Mouse (Mus musculus) cerebral cortex, adult 2 months (tissue): ENCODE results near the gene Limk2.

Experiments
- WGBS: fragments of 180-500 bp; shearing (Covaris S2); methylation state at CpG from one replicate; pipeline ENCODE4 v1.1.7; 2018; 5-methylcytosine and 5-hydroxymethylcytosine counted together

Limk2 gene

DNA sequence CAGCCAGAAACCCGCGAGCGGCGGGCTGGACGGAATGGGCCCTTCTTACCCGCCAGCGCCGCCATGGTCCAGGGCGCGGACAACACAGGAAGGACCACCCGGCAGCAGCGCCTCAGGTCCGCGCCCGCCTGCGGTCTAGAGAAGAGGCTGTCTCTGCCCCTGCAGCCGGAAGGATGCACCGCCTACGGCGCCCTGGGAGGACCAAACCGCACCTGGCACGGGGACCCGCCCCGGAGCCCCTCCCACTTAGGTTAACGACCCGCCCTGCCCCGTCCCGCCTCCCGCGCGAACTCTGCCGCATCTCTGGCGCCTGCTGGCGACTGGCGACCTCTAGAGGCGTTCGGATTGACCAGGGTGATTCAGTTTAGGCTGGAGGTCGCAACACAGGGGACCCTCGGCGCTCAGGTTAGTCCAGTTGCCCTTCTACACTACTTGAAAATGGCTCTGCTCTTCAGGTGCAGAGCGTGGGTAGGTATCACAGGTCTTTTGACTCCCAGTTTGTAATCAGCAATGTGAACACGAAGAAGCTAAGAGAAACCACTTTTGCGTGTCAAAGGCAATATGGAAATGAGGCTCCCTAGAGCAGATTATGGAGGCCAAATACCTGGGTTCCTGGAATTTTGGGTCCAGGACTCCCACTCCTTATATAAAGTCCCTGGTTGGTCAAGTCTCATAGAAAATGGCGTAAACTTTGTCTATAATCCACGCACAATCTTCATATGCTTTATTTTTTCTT, at the start of gene Limk2:
Gene Limk2 (minus strand): TSS at position 193 of the 736 bp plus-strand sequence.
- WGBS: 3% methylated on average over 45 of the region's 45 CpGs

DNA sequence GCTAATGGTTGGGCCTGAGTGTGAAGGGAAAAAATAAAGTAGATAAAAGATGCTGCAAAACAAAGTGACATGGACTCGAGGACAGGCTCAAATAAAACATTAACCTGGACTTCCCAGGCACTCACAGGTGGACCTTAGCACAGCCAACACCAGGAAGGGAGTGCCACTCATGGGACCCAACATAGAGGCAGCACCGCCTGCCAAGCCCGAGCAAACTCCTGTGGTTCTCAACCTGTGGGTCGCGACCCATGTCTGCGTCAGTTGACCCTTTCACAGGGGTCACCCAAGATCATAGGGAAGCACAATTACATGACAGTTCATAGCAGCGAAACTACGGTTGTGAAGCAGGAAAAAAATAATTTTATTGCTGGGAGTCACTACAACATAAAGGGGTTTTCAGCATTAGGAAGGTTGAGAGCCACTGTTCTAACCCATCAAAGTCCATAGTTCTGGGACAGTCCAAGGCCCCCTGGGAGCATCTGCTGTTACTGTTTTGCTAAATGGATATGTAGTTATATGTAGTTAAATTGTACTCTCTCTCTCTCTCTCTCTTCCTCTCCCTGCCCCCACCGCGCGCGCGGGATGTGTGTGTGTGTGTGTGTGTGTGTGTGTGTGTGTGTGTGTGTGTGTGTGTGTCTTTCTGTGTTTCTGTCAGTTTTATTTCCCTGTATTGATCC, 49.6 kb upstream of the Limk2 start:
- 87% methylated on average over 13 of the region's 13 CpGs for WGBS

DNA sequence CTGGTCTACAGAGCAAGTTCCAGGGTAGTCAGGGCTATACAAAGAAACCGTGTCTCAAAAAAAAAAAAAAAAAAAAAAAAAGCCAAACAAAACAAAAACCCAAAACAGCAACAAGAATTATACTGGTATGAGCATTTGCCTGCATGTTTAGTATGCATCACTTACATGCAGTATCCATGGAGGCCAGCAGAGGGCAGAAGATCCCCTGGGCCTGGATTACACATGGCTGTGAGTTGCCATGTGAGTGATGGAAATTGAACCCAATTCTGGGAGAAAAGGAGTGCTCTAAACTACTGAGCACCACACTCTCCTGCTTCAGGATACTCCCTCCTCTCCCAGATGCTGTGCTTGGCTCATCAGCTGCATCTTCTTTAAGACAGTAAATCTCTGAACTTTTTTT, 47.4 kb upstream of the Limk2 start:
- 0% methylated on average over 1 of the region's 1 CpGs for WGBS

DNA sequence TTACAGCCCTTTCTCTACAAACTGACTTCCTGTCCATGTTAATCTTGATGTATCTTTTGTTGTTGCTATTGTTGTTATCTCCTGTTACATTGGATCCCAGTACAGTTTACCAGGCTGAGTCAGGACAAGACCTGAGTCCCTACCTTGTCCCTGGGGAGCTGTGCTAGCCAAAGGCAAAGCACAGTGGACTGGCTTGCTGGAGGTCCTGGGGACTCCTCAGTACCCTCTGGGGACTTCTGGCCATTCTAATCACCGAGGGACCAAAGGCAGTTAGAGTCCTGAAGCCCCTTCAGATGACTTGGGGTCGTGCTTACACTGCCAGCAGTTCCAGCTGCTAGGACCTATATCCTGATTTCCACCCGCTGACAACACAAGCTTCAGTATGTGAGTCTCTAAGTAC, 45.5 kb upstream of the Limk2 start:
- WGBS: 95% methylated on average over 3 of the region's 3 CpGs

DNA sequence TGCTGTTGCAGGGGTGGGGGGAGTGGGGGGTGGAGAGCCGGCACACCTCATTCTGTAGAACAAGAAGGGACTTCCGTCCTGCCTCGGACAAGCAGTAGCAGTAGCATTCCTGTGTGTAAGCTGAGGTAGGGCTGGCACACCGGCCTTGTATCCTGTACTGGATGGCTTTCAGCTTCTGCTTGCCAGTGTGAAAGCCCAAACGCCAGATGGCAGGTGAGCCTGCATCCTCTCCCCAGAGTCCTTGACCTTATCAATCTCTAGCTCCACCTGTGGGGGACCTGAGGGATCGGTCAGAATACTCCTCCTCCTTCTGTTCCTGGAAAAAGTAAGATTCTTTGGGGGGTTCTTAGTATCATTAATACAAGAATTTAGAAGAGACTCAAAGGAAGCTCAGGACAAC, 44.5 kb upstream of the Limk2 start:
- 56% methylated on average over 6 of the region's 6 CpGs for WGBS

DNA sequence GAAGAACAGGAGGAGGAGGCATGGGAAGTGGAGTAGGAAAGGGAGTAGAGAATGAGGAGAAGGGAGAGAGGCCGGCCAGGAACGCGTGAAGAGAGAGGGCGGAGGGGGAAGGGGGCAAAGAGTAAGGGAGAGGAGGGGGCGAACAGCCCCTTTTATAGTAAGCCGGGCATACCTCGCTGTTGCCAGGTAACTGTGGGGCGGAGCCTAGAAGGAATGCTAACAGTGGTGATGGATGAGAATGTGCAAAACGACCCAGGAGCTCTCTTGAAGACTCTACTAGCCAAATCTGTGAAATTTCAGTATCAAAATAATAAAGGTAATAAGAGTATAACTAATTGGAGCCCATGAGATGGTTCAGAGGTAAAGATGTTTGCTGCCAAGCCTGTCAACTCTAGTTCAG, 43.8 kb upstream of the Limk2 start:
- WGBS: 2% methylated on average over 9 of the region's 9 CpGs

DNA sequence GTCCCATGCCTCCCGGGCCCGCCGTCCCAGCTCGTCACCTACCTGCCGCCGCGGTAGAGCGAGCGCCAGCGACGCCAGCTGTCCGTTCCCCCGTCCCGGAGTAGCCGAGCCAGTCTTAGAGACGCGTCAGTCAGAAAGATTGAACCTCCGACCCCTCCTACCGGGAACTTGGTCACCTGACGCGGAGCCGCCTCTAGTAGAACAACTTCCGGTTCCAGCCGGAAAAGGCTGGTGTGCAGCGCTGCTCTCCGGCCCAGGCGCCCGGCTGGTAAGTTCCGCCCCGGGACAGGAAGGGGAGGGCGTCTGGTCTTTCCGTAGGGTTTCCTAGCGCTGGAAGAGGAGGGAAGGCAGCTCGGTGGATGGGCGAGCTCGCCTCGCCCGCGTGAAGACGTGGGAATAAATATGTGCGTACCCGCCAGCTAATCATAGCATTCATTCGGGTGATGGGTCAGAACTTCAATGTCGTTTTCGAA, 43.2 kb upstream of the Limk2 start, which contains the start of gene Rnf185:
Gene Rnf185 (minus strand): TSS at position 197 of the 473 bp plus-strand sequence.
- WGBS: under 1% methylated on average over 45 of the region's 45 CpGs

DNA sequence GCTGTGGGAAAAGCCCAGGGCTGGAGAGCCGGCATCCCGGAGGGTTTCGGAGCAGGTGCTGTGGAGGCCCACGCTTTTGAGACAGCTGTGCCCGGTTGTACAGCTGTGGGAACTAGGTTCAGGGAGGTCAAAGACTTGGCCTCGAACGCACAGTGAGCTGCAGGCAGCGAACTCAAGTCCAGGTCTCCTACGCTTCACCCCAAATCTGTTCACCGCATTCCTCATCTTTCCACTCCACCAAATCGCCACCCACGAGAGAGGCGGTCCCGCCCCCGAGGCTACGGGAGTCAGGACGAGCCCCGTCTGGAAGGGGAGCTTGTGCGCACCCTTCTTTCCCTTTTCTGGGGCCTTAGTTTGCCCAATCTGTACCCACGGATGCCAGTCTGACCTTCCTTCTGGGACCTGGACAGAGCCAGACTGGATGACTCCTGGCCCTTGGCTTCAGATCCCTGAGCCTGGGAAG, 42.7 kb upstream of the Limk2 start:
- WGBS: under 1% methylated on average over 20 of the region's 20 CpGs

DNA sequence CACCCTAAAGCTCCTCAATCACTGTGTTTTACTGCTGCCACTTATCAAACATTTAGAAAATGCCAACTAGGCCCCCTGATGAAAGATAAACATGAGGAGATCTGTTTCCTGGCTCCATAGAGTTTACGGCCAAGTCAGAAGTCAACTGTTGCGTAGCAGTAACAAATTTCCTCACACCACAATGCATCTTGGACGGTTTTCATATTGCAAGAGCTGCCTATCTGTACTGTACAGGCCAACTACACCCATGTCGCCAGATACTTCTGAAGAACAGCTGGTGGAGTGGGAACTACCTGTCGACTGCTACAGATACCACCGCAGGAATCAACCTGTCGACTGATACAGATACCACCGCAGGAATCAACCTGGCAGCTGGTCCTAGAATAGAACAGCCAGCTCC, 35.9 kb upstream of the Limk2 start:
- 86% methylated on average over 8 of the region's 8 CpGs for WGBS

DNA sequence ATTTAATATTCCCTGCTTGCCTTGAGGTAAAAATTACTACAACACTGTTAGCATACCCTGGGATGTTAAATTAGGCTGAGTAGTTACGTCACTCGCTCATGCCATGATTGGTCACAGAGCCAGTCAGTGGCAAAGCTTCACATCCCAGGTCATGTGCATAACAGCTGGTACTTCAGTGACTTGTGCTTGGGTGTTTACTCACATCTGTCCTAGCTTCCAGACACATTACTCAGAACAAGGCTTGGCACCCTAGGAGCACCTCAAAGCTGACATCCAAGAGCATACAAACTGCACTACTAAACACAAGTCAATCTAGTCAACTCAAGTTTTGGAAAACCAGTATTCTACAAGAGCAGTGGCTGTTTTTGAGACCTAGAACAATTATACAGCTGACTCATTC, 34.1 kb upstream of the Limk2 start:
- 80% methylated on average over 2 of the region's 2 CpGs for WGBS

DNA sequence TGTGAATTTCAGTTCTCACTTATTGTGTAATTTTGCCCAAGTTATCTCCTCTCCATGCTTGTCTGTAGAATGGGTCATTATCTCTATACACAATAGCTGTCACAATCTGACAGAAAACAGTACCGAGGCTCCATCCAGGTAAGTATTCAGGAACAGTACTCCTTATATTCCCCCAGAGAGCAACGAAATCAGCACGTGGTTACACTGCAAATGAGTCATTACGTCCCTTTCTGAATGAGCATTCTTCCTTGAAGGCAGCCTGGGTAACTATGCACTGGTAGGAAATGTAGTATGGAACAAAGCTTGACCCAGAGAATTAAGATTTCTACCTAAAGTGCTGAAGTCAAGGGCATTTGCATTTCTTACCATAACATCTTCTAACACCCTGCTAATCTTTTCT, 33.7 kb upstream of the Limk2 start:
- WGBS: 59% methylated on average over 4 of the region's 4 CpGs

DNA sequence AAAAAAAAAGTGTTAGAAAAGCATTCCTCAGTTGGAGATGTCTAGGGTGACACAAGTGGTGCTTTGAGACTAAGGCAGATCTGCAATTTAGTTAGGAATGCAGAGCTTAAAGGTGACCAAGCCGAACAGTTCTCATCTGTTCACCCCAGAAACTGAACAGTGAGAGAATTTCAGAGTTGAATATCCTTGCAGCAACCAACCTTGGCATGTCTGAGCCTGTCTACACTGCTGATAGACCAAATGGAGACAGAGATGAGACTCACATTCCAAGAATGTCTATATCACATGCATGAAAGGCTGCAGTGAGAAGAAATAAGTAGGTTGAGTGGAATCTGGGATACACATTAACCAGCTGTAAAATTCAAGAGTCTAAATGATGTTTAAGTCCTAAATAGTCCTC, 28.6 kb upstream of the Limk2 start:
- WGBS: 90% methylated on average over 1 of the region's 1 CpGs

DNA sequence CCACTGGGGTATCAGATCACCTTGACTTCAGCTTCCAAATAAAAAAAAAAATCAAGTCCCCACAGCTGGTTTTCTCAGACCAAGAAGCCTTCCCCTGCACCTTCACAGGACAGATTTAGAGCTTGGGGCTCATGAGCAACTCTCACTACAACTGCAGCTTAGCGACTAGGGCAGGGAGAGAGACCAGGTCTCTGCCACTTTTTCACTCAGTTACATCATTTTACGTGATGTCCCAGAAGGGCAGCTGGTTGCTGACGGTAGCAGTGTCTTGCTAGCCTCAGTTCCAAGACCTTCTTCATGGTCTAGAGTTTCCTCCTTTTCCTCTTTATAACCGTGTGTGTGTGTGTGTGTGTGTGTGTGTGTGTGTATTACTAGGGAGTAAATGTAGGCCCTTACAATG, 24.8 kb upstream of the Limk2 start:
- WGBS: 76% methylated on average over 4 of the region's 4 CpGs

DNA sequence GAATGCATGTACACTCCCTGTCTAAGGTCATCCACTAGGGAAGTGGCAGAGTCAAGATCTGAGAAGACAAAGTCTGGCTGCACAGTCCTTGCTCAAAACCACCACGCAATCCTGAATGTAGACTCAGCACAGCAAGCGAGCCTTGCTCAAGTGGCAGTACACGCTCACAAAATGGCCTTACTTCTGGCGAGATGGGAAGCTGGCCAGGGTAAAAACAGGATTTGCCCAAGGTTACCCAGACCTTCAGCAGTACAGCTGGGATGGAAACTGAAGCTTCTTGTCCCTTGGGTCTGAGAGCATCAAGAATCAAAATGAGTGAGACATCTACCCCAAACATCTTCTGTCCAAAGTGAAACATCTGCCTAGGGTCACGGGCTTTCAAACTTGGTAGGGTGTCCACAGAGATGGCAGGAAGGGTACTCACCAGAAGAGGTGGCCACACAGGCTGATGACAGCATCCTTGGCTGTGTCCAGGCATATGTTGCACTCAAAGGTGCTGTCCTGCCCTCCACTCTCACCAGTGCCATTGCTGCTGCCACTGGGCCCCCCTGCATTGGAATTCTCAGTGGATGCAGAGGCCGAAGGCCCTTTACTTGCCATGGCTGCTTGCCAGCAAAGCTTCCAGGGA, 23.1 kb upstream of the Limk2 start:
- 83% methylated on average over 6 of the region's 6 CpGs for WGBS

DNA sequence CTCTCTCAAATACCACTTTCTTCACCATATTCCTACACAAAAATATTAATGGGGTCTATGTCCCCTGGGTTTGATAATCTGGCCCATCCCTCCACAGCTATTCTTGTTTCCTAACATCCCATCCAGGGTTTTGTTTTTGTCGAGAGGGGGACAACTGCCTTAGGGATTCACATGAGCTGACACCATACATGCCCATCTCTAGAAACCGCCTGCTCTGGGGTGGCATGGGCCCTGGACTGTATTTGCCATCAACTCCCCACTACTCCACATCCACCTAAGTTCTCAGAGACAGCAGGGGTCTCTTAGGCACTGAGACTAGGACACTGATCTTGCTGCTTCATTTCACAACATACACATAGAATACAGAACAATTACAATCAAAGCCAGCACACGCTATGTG, 22.5 kb upstream of the Limk2 start:
- WGBS: 91% methylated on average over 3 of the region's 3 CpGs

DNA sequence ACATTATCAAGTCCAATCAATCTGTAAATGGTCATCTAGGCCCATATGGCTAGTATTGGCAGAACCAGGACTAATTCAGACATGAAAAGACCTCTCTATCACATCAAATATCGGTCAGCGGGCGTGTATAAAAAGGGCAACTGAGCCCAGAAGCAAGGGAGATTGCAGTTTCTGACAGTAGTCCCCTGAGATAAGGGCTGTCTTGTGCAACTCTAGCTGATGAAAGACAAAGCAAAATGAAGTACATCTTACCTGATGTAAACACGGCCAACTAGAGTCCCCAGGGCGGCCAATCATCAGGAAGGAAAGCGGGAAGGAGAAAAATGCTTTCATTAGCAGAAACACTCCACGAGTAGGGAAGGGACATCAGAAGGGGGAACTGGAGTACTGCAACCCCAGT, 19.6 kb upstream of the Limk2 start:
- 91% methylated on average over 7 of the region's 7 CpGs for WGBS

DNA sequence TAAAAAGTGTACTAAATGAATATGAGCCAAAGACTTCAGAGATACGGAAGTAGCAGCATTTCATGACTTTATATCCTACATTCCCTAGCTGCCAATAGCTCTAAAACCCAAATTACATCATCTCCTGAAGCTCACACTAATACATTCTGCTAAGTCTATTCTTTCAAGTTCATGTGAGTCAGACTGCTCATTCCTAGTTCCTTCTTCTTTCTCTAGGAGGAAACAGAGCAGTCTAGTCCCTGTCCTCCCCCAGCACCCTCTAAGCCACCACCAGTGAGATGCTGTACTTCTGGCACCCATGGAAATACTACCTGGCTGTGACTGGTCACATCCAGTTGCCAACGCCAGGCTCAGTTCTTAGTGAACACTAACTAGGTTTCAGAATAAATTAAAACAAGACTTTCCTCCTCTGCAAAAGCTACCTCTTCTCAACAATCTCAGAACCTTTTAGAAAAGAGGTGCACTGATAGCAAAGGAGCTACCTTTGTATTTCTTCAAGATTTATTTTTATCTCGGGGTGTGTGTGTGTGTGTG, 18.8 kb upstream of the Limk2 start:
- WGBS: 67% methylated on average over 3 of the region's 3 CpGs

DNA sequence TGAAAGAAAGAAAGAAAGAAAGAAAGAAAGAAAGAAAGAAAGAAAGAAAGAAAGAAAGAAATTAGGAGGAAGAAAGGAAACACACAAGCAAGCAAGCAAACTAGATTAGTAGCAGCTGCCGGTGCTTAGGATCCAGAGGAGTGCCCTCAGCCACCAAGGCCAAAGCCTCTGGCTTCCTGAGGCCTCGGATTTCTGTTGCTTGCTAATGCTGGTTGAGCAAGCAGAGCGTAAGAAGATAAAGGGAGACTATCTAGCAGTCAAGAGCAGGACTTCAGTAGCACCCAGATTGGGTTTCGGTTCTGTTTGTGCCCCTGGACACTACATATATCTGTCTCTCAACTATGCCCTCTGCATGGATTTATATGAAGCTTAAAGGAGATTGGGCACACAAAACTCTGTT, 13.3 kb upstream of the Limk2 start:
- 86% methylated on average over 4 of the region's 4 CpGs for WGBS

DNA sequence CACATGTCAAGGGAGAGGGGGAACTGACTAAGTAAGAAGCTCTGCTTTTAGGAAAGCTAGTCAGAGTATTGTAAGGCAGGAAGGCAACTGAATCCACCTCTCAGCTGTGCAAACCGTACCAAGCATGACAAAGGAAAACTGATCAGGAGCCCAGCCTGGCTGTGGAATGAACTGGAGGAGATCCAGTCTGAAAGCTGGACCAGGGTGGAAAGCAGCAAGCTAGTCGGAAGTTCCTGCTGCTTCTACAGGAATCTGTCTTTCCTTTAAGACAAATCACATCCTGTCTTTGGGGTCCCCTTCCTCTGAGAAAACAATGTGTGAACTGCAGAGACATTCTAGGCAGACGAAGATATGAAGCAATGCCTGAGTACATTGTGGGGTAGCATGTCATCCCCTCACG, 9.8 kb upstream of the Limk2 start:
- 52% methylated on average over 4 of the region's 4 CpGs for WGBS

DNA sequence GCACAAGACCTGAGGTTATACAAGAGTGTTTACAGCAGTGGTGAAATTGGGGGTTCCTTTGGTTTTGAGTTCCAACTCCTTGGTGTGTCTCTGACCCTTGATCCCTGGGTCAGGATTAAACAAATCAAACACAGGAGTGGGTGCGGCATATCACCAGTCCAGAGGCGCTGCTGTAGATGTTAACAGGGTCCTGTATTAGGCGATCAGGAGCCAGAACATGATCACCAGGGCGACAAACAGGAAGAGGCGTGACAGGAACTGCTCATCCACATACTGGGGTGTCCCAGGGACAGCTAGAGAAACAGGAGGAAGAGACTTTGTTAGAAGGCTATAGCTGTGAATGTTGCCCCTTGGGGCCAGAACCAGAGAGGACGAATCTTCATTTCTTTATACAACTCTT, 8.8 kb upstream of the Limk2 start:
- WGBS: 78% methylated on average over 6 of the region's 6 CpGs

DNA sequence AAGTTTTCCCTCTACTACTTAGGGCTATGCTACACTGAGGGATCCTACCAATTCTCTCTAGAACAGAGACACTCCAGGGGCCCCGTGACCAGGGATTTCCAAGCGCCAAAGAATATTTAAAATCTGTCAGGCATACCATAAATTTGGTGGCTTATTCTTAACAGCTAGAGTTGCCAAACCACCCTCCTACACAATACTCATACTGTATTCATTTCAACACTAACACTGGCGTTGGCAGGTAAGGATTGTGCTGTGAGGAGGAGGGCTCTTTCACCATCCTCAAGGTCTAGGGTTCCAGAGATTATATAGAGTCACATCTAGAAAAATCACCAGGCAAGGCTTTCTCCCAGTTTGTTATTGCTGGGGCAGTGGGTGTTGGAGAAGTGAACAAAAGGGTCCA, 7.4 kb upstream of the Limk2 start:
- WGBS: 51% methylated on average over 3 of the region's 3 CpGs

DNA sequence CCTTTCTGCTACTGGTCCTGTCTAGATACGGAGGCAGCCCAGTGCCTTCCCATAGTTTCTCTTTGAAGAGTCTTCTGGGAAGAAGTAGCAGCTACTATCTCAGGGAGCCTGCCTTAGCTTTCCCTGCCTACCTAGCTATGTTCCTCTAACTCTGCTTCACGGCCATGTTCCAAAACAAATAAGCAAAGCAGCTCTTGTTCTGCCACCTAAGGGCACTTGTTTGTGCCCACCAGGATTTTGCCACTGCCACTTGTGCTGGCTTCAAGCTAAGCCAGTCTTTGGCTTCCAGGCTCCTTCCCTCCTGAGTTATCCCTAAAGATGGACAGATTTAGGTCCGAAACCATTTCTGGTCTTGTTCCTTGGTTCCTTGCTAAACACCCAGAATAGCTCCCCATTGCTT, 3.1 kb upstream of the Limk2 start:
- WGBS: 83% methylated on average over 3 of the region's 3 CpGs
